Mouse (Mus musculus): ENCODE results near the gene Inava. TPM values are rescaled to one million over a fixed set of nuclear protein-coding genes. Genes with fewer than 3 reads are reported as not detected.

Gene Inava
- polyA plus RNA-seq, 2 experiments, result 0.16 to 0.36 TPM

- no peak for TF ChIP-seq EP300 (IDR thresholded peaks at IDR 0.05; ENCODE audit: low read depth)
- no peak for TF ChIP-seq CTCF (IDR thresholded peaks at IDR 0.05; ENCODE audit: low read depth)
- Histone ChIP-seq H3K9ac (replicated peaks) (no peak overlapping the region), H3K4me1 (replicated peaks; ENCODE audit: control insufficient read depth in 2 of 2, insufficient read depth in 2 of 2, low read length in 1 of 2) (no peaks in the 10 kb centered on the region; a peak in 1 of 4 replicates), H3K4me2 (ENCODE audit: low read depth) (no peak overlapping the region), H3K36me3 (replicated peaks; ENCODE audit: control insufficient read depth, insufficient read depth, low read depth) (no peaks in the 10 kb centered on the region), H3K27me3 (ENCODE audit: control insufficient read depth, insufficient read depth, low read length) (peaks cover 34% of the 10 kb centered on the region), H3K27ac (no peak overlapping the region), H3K9me3 (ENCODE audit: control insufficient read depth, low read length) (no peaks in the 10 kb centered on the region), H3K4me3 (ENCODE audit: insufficient read depth in 1 of 2, low read depth in 2 of 2, low read length in 2 of 2) (no peak overlapping the region)
- no peak for ATAC-seq (ENCODE audit: insufficient read depth)
- DNase-seq (ENCODE audit: low read depth in 3 of 3, low spot score in 3 of 3), result no peak
- WGBS (ENCODE audit: insufficient replicate concordance), result 12% methylated on average over 6 of the region's 6 CpGs
Measured at GRCm38 (mm10) chr1:136255174-136255573, 21.1 kb upstream of the Inava start.

- Histone ChIP-seq H3K27me3 (ENCODE audit: control insufficient read depth, insufficient read depth, low read length) (peaks cover 28% of the 10 kb centered on the region), H3K4me3 (ENCODE audit: insufficient read depth in 1 of 2, low read depth in 2 of 2, low read length in 2 of 2) (no peak overlapping the region), H3K27ac (no peak overlapping the region), H3K4me2 (ENCODE audit: low read depth) (no peak overlapping the region), H3K9ac (replicated peaks) (no peak overlapping the region), H3K36me3 (replicated peaks; ENCODE audit: control insufficient read depth, insufficient read depth, low read depth) (no peaks in the 10 kb centered on the region), H3K9me3 (ENCODE audit: control insufficient read depth, low read length) (no peaks in the 10 kb centered on the region), H3K4me1 (replicated peaks; ENCODE audit: control insufficient read depth in 2 of 2, insufficient read depth in 2 of 2, low read length in 1 of 2) (no peaks in the 10 kb centered on the region; a peak in 1 of 4 replicates)
- ATAC-seq (ENCODE audit: insufficient read depth), result no peak
- 48% methylated on average over 10 of the region's 10 CpGs for WGBS (ENCODE audit: insufficient replicate concordance)
- no peak for TF ChIP-seq CTCF (IDR thresholded peaks at IDR 0.05; ENCODE audit: low read depth)
- TF ChIP-seq EP300 (IDR thresholded peaks at IDR 0.05; ENCODE audit: low read depth), result no peak
- DNase-seq (ENCODE audit: low read depth in 3 of 3, low spot score in 3 of 3), result no peak
Measured at GRCm38 (mm10) chr1:136254503-136255065, 20.5 kb upstream of the Inava start.

- ATAC-seq (ENCODE audit: insufficient read depth), result no peak
- Histone ChIP-seq H3K4me3 (ENCODE audit: insufficient read depth in 1 of 2, low read depth in 2 of 2, low read length in 2 of 2) (no peak overlapping the region), H3K4me1 (replicated peaks; ENCODE audit: control insufficient read depth in 2 of 2, insufficient read depth in 2 of 2, low read length in 1 of 2) (no peaks in the 10 kb centered on the region; a peak in 1 of 4 replicates), H3K9me3 (ENCODE audit: control insufficient read depth, low read length) (no peaks in the 10 kb centered on the region), H3K4me2 (ENCODE audit: low read depth) (no peak overlapping the region), H3K27me3 (ENCODE audit: control insufficient read depth, insufficient read depth, low read length) (peaks cover 17% of the 10 kb centered on the region), H3K27ac (no peak overlapping the region), H3K36me3 (replicated peaks; ENCODE audit: control insufficient read depth, insufficient read depth, low read depth) (no peaks in the 10 kb centered on the region), H3K9ac (replicated peaks) (no peak overlapping the region)
- DNase-seq (ENCODE audit: low read depth in 3 of 3, low spot score in 3 of 3), result no peak
- TF ChIP-seq CTCF (IDR thresholded peaks at IDR 0.05; ENCODE audit: low read depth) (no peak), EP300 (IDR thresholded peaks at IDR 0.05; ENCODE audit: low read depth) (no peak)
- WGBS (ENCODE audit: insufficient replicate concordance), result 5% methylated on average over 2 of the region's 2 CpGs
Measured at GRCm38 (mm10) chr1:136253472-136253871, 19.4 kb upstream of the Inava start.

DNA sequence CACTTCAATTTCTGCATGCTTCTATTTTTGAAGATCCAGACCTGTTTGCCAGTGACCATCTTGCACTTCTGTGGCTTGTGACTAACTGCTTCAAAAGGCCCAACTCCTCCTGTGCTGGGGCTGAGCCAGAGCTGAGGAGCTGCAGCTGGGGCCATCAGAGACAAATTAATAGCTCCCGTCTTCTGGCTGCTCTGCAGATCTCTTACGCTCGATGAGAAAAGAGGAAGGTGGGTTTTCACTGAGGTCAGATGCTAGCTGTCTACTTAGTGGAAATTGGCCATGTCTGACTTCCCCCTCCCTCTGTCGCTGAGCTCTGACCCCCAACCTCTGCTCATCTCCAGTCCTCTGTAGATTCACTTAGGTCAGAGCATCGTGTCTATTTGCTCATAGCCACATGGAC is 15.6 kb upstream of the Inava start:
- H3K9ac ChIP-seq (replicated peaks), result no peak overlapping the region
- DNase-seq (ENCODE audit: low read depth in 3 of 3, low spot score in 3 of 3) (no peak), ATAC-seq (ENCODE audit: insufficient read depth) (no peak)
- H3K4me2 ChIP-seq (ENCODE audit: low read depth), result no peak overlapping the region
- no peak overlapping the region for H3K4me3 ChIP-seq (ENCODE audit: insufficient read depth in 1 of 2, low read depth in 2 of 2, low read length in 2 of 2)
- no peaks in the 10 kb centered on the region for H3K27me3 ChIP-seq (ENCODE audit: control insufficient read depth, insufficient read depth, low read length)
- H3K36me3 ChIP-seq (replicated peaks; ENCODE audit: control insufficient read depth, insufficient read depth, low read depth), result no peaks in the 10 kb centered on the region
- TF ChIP-seq EP300 (IDR thresholded peaks at IDR 0.05; ENCODE audit: low read depth), result no peak
- TF ChIP-seq CTCF (IDR thresholded peaks at IDR 0.05; ENCODE audit: low read depth), result no peak
- WGBS (ENCODE audit: insufficient replicate concordance), result 20% methylated on average over 5 of the region's 5 CpGs
- H3K9me3 ChIP-seq (ENCODE audit: control insufficient read depth, low read length), result no peaks in the 10 kb centered on the region
- no peak overlapping the region for H3K27ac ChIP-seq
- no peaks in the 10 kb centered on the region; a peak in 1 of 4 replicates for H3K4me1 ChIP-seq (replicated peaks; ENCODE audit: control insufficient read depth in 2 of 2, insufficient read depth in 2 of 2, low read length in 1 of 2)

- Histone ChIP-seq H3K27me3 (ENCODE audit: control insufficient read depth, insufficient read depth, low read length) (no peaks in the 10 kb centered on the region), H3K36me3 (replicated peaks; ENCODE audit: control insufficient read depth, insufficient read depth, low read depth) (no peaks in the 10 kb centered on the region), H3K9me3 (ENCODE audit: control insufficient read depth, low read length) (no peaks in the 10 kb centered on the region), H3K4me3 (ENCODE audit: insufficient read depth in 1 of 2, low read depth in 2 of 2, low read length in 2 of 2) (no peak overlapping the region), H3K4me2 (ENCODE audit: low read depth) (no peak overlapping the region), H3K9ac (replicated peaks) (no peak overlapping the region), H3K4me1 (replicated peaks; ENCODE audit: control insufficient read depth in 2 of 2, insufficient read depth in 2 of 2, low read length in 1 of 2) (no peaks in the 10 kb centered on the region), H3K27ac (no peak overlapping the region)
- 58% methylated on average over 5 of the region's 5 CpGs for WGBS (ENCODE audit: insufficient replicate concordance)
- no peak for ATAC-seq (ENCODE audit: insufficient read depth)
- DNase-seq (ENCODE audit: low read depth in 3 of 3, low spot score in 3 of 3), result no peak
- no peak for TF ChIP-seq EP300 (IDR thresholded peaks at IDR 0.05; ENCODE audit: low read depth)
- no peak for TF ChIP-seq CTCF (IDR thresholded peaks at IDR 0.05; ENCODE audit: low read depth)
Measured at GRCm38 (mm10) chr1:136247393-136247792, 13.3 kb upstream of the Inava start.
